Mouse (Mus musculus): Measurements from ENCODE around the gene Gm4969.

Gm4969 gene

DNA sequence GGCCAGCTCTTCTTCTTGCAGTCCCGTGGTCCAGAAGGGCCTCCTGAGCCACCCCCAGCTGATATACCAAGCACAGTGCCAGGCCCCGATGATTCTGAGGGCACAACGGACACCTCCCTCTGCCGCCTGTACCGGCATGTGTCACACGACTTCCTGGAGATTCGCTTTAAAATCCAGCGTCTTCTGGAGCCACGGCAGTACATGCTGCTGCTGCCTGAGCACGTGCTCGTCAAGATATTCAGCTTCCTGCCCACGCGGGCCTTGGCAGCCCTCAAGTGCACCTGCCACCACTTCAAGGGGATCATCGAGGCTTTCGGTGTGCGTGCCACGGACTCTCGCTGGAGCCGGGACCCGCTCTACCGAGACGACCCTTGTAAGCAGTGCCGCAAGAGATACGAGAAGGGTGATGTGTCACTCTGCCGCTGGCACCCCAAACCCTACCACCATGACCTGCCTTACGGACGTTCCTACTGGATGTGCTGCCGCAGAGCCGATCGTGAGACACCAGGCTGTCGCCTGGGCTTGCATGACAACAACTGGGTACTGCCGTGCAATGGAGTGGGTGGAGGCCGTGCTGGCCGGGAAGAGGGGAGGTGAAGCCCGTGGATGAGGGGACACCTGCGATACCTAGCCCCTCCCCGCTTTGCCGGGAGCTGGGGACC lies 18.6 kb upstream of the Gm4969 start:
- DNase-seq (ENCODE audit: low spot score in 2 of 2): peak in 1 of 2 experiments; percentile 75

DNA sequence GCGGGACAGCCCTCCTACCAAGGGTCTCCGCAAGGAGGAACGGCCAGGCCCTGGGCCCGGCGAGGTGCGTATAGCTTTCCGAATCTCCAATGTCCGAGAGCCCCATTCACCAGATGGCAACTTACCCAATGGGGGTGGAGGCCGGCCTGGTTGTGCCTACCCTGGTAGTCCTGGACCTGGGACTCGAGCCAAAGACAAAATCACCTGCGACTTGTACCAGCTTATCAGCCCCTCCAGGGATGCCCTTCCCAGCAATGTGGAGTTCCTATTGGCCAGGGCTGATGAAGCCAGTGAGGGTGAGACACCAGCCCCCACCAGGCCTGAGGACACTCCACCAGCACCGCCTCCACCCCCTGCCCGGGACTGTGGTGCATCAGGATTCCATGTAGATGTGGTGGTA lies 18.0 kb upstream of the Gm4969 start:
- no peak for DNase-seq (ENCODE audit: low spot score in 2 of 2)

DNA sequence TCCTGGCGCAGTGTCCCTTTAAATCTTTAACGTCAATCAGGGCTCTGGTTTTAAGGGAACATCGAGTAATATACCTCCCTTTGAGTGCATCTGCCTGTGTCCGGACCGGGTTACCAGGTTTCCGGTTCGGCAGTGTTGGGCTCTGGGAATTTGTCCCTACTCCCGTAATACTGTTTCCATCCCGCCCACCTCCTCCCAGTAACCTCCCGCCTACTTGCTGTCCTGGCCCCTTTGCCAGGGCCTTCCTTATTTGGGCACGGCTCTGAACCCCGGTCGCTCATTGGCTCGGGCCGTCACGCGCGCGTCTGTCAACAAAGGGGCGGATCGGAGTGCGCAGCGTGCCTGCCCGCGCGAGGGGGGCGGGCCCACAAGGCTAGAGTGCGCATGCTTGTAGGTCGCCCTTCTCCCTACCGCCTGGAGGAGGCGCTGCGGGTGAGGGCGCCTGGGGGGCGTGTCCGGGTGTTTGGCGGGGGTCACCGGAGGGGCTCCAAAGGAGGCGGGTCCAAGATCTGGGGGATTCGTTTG lies 13.2 kb upstream of the Gm4969 start:
- DNase-seq (ENCODE audit: low spot score in 2 of 2): peak; percentile 96 to 97

DNA sequence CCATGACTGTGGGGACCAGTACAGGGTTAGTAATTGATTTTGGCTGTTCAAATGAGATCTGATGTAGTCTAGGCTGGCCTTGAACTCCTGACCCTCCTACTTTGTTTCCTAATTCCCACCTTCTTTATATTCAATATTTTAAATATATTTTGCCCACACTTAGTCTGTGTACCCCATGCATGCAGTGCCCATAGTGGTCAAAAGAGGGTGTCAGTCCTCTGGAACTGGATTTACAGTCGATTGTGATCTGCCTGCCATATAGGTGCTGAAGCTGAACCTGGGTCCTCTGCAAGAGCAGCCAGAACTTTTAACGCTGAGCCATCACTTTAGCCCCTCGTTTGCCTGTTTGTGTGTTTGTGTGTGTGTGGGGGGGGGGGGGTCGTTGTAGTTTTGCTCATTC lies 12.5 kb upstream of the Gm4969 start:
- no peak for DNase-seq (ENCODE audit: low spot score in 2 of 2)

DNA sequence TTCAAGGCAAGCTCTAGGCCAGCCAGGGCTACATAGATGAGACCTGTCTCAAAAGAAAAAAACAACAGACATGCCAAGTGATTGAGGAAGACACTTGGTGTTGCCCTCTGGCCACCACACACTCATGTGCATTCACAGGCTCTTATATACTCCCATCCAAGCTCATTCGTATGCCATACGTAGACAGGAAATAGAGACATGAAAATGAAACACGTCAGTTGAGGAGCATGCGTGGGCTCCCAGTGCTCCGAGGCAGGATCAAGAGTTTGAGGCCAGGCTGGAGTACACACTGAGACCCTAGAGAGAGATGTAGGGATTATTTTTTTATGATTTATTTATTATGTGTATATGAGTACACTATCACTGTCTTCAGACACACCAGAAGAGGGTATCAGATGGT lies 11.2 kb upstream of the Gm4969 start:
- no peak for DNase-seq (ENCODE audit: low spot score in 2 of 2)

DNA sequence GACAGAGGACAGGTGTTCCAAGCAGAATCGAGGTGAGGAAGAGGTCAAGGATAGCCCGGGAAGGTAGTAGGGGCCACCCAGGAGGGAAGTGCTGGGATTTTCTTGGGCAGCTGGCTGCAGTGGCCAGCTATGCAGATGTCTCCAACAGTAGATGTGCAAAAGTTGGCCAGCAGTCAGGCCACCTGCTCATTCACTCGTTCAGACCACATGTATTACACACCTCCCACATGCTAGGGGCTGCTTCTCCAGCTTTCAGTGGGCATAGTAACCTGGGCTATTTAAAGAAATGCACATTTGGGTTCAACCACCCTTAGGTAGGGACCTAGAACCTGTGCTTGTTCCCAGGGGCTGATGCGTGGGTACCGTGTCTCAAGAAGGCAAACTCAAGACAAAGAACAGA lies 9.6 kb upstream of the Gm4969 start:
- no peak for DNase-seq (ENCODE audit: low spot score in 2 of 2)

DNA sequence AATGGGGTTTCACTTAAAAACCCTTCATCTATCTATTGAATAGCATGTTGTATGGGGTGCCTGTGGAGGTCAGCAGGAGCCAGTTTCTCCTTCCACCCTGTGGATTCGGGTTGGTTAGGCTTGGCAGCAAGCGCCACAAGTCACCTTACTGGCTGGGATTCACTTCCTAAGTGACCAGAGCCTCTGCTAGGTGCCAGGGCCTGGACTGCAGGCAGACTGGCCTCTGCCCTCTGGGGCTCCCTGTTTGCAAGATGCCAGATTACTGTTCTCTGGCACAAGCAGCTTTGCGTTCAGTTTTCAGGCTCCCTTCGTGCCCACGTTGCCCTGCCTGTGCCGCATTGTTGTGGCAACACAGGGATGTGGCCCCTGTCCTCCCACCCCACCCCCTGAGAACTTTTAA lies 6.5 kb upstream of the Gm4969 start:
- no peak for DNase-seq (ENCODE audit: low spot score in 2 of 2)

DNA sequence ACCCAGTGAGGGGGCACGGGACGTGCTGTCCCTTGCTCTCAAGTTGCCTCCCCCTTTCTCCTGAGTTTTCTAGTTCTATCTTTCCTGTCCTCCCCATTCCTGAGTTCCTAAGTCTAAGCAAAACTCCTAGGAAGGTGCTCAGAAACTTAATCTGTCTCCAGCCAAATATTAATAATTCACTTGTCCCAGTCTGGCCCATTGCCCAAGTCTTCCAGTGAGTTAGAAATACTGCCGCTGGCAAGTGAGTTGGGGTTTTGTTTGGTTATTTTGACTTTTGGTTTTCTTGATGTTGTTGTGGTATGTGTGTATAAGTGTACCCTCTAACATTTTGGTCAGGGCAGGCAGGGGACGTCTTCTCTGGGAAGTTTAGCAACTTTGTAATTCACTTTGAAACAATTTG lies 3.5 kb upstream of the Gm4969 start:
- DNase-seq (ENCODE audit: low spot score in 2 of 2): no peak

DNA sequence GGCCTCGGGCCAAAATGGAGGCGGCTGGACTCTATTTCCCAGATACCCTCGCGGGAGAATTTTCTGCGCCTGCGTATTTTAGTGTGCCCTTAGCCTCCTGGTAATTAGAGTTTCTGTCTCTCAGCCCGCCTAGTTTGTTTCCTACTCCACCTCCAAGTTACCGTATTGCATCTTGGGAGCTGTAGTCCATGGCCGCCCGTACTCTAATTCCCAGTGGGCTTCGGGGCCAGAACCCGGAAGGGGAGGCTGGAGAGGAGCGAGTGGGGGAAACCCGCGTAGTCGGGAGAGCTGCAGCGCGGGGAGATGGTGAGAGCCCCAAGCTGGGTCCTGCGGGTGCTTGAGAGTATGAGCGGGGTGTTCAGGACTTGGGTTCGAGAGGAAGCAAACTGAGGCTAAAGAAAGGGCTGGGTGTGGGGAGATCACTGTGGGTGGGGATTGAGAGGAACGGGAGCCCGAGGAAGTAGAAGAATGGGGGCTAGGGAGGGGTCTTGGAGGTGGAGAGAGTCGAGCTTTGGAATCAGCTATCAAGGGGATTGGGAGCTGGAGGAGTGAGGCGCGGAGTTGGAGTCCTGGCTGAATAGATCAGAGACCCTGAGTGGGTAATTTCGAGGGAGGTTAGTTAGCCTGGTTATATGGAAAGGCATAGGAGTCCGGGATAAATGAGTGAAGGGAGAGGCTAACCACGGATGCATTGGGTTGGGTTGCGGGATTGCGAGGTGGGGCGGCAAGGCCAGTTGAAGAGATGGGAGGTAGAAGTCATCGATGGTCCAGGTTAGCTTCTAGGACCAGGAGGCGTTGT lies 1.7 kb upstream of the Gm4969 start, which contains the start of gene Fbxo46:
Gene Fbxo46 (plus strand): TSS at position 229 of the 799 bp plus-strand sequence.
- DNase-seq (ENCODE audit: low spot score in 2 of 2): peak; percentile 93 to 96

DNA sequence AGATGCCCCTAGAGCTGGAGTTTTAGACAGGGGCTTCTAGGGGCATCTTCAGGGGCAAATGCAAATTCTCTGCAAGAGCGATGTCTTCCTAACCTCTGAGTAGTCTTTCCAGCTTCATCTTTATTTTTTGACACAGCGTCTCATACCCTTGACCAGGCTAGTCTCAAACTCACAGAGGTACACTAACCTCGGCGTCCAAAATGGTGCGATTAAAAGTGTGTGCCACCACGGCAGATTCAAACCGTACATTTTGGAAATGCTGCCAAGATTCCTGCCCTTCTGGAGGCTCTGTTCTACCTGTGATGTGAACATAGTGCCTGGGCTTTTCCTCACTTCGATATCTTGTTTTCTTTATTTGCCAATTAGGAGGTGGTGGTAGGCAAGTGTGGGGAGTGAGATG lies 915 bp upstream of the Gm4969 start:
- no peak for DNase-seq (ENCODE audit: low spot score in 2 of 2)

DNA sequence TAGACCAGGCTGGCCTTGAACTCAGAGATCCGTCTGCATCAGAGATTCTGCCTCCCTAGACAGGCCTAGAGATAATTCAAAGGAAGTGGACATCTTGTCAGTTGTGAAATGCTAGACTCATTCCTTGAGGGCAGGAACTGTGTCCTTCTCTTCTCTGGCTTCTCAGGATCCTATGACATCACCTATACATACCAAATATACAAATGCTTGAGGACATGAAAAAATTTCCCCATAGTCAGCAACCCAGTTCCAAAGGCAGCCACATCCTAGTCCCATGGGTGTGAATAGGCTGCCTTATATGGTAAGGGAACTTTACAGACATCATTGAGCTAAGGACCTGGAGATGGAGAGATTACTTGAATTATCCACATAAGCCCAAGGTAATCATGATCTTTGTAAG lies 8.6 kb downstream of the Gm4969 start:
- DNase-seq (ENCODE audit: low spot score in 2 of 2): no peak

DNA sequence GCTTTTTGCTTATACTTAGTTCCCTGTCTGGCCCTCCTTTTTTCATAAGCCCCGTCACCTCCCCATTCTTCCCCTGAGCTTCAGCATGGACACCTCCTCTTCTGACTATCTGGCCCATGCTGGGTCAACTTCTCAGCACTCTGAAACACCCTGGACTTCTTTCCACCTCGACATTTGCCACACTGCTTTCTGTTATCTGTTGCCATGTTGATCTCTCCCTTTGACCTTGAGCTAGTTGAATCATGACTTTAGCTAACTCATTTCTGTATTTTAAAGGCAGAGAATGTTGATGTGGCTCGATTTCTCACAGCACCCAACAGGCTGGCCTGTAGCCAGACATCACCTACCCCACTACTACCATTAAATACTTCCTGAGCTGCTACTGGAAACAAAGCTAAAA lies 10.7 kb downstream of the Gm4969 start:
- no peak for DNase-seq (ENCODE audit: low spot score in 2 of 2)

DNA sequence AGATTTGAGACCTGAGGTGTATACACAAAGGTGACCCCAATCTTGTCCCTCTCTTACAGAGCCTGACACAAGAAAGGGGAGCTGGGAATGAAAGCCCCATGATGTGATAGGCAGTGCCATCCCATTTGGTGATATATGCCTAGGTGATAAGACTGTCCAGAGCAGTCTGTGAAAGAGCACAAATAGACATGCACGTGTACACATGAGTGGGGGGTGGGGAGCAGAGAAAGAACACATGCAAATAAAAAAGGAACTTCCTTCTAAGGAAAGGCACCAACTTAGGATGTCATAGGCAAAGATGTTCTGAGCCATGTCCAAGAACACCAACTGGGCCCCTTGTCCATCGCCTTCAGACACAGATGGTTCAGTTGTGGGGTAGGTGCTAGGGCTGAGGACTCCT lies 13.7 kb downstream of the Gm4969 start:
- DNase-seq (ENCODE audit: low spot score in 2 of 2): no peak

DNA sequence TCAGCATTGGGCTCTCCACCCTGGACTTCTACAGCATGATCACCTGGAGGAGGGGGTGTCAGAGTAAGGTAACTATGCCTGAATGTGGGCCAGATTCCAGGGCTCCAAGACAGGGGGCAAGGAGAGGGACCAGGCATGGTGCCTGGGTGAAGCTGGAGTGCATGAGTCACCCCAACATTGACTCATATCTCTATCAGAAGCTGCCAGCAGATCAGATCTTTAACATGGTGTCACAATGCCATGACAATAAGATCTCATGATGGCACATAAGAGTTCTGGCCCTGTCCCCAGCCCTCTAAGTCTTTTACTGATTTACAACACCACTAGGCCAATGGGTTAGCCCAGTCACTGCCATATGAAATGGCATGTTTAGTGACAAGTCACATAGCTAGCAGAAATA lies 14.4 kb downstream of the Gm4969 start:
- no peak for DNase-seq (ENCODE audit: low spot score in 2 of 2)

DNA sequence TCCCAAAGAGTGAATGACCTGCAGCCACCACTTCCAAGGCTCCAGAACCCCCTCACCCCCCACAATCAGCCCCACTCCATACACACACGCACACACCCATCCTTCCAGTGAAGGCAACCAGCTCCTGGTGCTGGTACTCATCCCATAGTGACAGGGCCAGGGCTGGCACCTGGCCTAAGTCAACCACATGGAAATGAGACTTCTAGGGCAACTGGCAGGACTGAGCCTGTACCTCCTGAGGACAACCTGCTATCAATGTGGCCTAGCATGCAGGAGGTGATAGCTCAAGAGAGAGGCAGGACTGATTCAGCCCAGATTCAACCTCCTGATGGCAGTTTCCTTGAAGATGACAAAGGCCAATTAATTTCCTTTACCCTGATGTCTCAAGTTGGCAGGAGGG lies 17.9 kb downstream of the Gm4969 start:
- DNase-seq (ENCODE audit: low spot score in 2 of 2): no peak

DNA sequence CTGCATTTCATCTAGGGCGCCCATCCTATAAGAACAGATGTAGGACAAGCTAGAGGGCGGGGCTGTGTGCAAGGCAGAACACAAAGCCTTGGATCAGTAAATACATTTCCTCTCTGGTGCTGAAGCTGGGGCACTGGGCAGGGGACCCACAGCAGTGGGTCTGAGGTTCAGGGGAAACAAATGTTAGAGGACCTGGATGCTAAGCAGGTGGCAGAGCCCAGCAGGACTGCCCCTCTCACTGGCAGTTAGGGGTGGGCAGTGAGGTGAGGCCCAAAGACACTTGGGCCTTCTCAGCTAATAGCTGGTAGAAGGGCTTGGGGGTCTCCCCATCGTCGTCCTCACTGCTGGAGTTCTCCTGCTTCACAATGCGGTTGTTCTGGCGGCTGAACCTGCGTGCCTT lies 19.4 kb downstream of the Gm4969 start:
- DNase-seq (ENCODE audit: low spot score in 2 of 2): no peak

DNA sequence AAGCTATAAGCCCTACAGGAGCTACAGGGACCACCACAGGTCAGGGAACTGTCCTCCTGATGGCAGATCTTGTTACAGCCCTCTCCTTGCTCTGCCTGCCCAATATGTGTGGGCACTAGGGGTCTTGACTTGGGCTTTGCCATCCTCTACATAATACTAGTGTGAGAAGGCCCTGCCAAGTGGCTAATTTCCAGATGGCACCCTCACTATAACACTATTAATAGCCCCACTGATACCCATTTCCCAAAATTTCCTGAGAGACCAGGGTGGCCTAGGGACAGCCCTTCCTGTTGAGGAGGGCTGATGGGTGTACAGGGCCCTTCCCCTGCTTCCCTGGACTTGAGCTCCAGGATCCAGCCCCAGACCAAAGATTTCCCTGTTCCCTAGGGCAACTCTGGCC lies 20.3 kb downstream of the Gm4969 start:
- DNase-seq (ENCODE audit: low spot score in 2 of 2): no peak

DNA sequence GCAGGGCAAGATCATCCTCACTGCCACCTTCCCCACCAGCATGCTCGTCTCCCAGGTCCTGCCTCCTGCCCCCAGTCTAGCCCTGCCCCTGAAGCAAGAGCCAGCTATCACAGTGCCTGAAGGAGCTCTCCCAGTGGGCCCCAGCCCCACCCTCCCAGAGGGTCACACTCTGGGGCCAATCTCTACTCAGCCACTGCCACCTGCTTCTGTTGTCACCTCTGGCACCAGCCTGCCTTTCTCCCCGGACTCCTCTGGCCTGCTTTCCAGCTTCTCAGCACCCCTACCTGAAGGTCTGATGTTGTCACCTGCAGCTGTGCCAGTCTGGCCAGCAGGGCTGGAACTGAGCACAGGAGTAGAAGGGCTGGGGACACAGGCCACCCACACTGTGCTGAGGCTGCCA lies 21.0 kb downstream of the Gm4969 start:
- DNase-seq (ENCODE audit: low spot score in 2 of 2): no peak

DNA sequence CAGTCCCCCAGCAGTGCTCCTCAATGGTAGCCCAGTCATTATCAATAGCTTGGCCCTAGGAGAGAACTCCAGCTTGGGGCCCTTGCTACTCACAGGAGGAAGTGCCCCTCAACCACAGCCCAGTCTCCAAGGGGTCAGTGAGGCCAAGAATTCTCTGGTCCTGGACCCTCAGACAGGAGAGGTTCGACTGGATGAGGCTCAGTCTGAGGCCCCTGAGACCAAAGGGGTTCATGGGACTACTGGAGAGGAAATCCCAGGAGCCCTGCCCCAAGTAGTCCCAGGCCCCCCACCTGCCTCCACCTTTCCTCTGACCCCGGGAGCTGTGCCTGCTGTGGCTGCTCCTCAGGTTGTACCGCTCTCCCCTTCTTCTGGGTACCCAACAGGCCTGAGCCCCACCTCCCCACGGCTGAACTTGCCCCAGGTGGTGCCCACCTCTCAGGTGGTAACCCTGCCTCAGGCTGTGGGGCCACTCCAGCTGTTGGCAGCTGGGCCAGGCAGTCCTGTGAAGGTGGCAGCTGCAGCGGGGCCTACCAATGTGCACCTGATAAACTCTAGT lies 21.7 kb downstream of the Gm4969 start:
- DNase-seq (ENCODE audit: low spot score in 2 of 2): no peak

DNA sequence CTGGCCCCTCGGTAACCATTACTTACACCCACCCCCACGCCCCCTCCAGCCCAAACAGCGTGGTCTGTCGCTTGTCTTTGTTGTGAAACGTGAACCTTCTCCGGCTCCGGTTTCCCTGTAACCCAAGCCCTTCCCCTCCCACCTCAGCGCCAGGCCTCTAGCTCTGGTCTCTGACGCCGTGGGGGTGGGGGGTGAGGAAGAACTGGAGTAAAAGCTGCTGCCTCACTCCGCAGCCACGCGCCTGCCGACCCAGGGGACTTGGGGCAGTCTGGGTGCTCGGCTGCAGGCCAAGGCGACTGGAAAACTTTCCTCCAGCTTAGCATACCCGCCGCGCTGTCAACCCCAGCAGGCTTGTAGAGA lies 22.4 kb downstream of the Gm4969 start:
- DNase-seq (ENCODE audit: low spot score in 2 of 2): no peak

DNA sequence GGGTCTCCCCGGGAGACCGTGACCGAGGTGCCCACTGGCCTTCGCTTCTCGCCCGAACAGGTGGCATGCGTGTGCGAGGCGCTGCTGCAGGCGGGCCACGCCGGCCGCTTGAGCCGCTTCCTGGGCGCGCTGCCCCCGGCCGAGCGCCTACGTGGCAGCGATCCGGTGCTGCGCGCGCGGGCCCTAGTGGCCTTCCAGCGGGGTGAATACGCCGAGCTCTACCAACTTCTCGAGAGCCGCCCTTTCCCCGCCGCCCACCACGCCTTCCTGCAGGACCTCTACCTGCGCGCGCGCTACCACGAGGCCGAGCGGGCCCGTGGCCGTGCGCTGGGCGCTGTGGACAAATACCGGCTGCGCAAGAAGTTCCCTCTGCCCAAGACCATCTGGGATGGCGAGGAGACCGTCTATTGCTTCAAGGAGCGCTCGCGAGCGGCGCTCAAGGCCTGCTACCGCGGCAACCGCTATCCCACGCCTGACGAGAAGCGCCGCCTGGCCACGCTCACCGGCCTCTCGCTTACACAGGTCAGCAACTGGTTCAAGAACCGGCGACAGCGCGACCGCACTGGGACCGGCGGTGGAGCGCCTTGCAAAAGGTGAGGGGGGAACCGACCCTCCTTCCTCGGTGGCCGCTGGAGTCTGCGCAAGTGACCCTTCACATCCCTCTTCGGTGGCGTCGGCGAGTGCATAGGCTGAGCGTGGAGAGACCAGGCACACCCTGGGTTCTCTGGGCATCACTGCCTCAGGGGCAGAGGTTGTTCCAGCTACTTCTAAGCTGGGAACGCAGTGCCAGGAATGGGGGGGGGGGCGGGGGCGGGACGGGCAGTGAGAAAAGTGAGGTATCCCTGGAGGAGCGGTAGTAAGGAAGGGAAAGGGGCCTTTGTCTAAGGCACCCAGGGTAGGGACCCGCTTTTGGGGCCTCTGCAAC lies 23.1 kb downstream of the Gm4969 start:
- no peak for DNase-seq (ENCODE audit: low spot score in 2 of 2)

DNA sequence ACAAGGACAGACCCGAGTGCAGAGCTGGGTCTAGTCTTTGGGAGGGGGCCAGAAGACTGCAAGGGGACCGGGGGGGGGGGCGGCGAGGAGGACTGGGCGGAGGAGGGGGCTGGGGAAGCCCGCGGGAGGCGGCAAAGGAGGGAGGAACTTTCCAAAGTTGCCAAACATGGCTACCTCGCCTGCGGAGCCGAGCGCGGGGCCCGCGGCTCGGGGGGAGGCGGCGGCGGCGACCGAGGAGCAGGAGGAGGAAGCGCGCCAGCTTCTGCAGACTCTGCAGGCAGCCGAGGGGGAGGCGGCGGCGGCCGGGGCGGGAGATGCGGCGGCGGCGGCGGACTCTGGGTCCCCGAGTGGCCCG lies 23.7 kb downstream of the Gm4969 start, which contains the start of gene Six5:
Gene Six5 (plus strand): TSS at position 124 of the 355 bp plus-strand sequence.
- no peak for DNase-seq (ENCODE audit: low spot score in 2 of 2)
